Mouse (Mus musculus) forebrain, embryonic 11.5 days (tissue): ENCODE data around the gene Tmem238l. TPM values are rescaled to one million over a fixed set of nuclear protein-coding genes. Genes with fewer than 3 reads are reported as not detected.
A peak's percentile ranks its signal among the peaks of the same experiment; 100 is the strongest.

ENCODE experiments used
- ATAC-seq: fragments of 200-750 bp; cut with Nextera tagmentation; replicated peaks from 2 replicates; pipeline ENCODE4 v1.8.0; 2017; ENCODE audit warnings: moderate TSS enrichment; ENCODE audit not compliant: low FRiP score
- DNase-seq: peaks from one replicate; pipeline ENCODE4 v3.0.0-alpha.2; 2017; ENCODE audit warnings: low spot score
- H3K27ac ChIP-seq: fragments of 300-500 bp; sonication (generic); 2 replicates; pipeline ENCODE4 v1.5.1; 2014; ENCODE audit warnings: low read depth, low read length
- H3K27me3 ChIP-seq: fragments of 300-500 bp; sonication (generic); 2 replicates; pipeline ENCODE4 v1.6.1; 2014; ENCODE audit warnings: mild to moderate bottlenecking, low read length, mixed read lengths; ENCODE audit not compliant: control insufficient read depth, insufficient read depth
- H3K36me3 ChIP-seq: fragments of 300-500 bp; sonication (generic); 2 replicates; pipeline ENCODE4 v1.6.1; 2014; ENCODE audit warnings: mild to moderate bottlenecking, low read length, moderate library complexity, mixed read lengths; ENCODE audit not compliant: control insufficient read depth, insufficient read depth
- H3K4me1 ChIP-seq: fragments of 300-500 bp; sonication (generic); replicated peaks from 2 replicates; pipeline ENCODE4 v1.6.1; 2014; ENCODE audit warnings: low read length, mixed read lengths; ENCODE audit not compliant: control insufficient read depth, insufficient read depth
- H3K4me2 ChIP-seq: fragments of 300-500 bp; sonication (generic); 2 replicates; pipeline ENCODE4 v1.6.1; 2014; ENCODE audit warnings: low read depth, mild to moderate bottlenecking, low read length, moderate library complexity, mixed read lengths; ENCODE audit not compliant: severe bottlenecking
- H3K4me3 ChIP-seq: fragments of 300-500 bp; sonication (generic); 2 replicates; pipeline ENCODE4 v1.5.1; 2014; ENCODE audit warnings: low read depth, low read length
- H3K9ac ChIP-seq: fragments of 300-500 bp; sonication (generic); 2 replicates; pipeline ENCODE4 v1.6.1; 2014; ENCODE audit warnings: low read length
- H3K9me3 ChIP-seq: fragments of 300-500 bp; sonication (generic); 2 replicates; pipeline ENCODE4 v1.6.1; 2016; ENCODE audit warnings: low read length, mixed read lengths; ENCODE audit not compliant: control insufficient read depth
- WGBS: fragments of 180-500 bp; shearing (Covaris S2); extraction: QIAGEN DNeasy Blood & Tissue Kit; methylation state at CpG from one replicate; pipeline ENCODE4 v1.1.7; 2014; 5-methylcytosine and 5-hydroxymethylcytosine counted together
- polyA plus RNA-seq: library from polyadenylated mRNA; unstranded; fragments of >200 nt; fragmentation: Nextera tagmentation; extraction: Ambion mirVana; gene quantifications from 2 replicates; pipeline ENCODE4 v1.2.1, GENCODE M21; 2014

The Tmem238l gene
- polyA plus RNA-seq, 1 experiment from 2014 or later = not detected

DNA sequence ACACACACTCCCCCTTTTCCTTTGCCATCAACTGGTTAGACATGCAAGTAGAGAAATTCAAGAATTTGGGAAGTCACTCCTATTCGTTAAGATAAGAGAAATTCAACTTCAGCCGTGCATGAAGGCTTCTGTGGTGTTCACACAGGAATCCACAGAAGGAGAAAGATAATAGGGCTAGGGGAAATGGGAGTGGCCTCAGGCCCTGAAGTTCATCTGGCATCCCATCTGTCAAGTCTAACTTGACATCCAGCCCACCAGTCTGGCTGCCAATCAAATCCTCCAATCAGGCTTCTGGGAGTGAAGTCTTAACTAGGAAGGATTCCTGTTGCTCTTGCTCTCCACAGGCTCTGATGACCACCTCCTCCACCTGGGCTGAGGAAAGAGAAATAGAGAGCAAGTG is 46.5 kb downstream of the Tmem238l start:
- Histone ChIP-seq H3K9me3 (no peaks in the 10 kb centered on the region), H3K9ac (no peak overlapping the region), H3K4me3 (no peak overlapping the region), H3K27ac (no peak overlapping the region), H3K4me2 (no peak overlapping the region), H3K36me3 (no peaks in the 10 kb centered on the region), H3K27me3 (no peaks in the 10 kb centered on the region), H3K4me1 (peaks cover 12% of the 10 kb centered on the region; the same call in 1 of the 2 replicates)
- WGBS = 72% methylated on average over 2 of the region's 2 CpGs
- DNase-seq (no peak), ATAC-seq (no peak)

DNA sequence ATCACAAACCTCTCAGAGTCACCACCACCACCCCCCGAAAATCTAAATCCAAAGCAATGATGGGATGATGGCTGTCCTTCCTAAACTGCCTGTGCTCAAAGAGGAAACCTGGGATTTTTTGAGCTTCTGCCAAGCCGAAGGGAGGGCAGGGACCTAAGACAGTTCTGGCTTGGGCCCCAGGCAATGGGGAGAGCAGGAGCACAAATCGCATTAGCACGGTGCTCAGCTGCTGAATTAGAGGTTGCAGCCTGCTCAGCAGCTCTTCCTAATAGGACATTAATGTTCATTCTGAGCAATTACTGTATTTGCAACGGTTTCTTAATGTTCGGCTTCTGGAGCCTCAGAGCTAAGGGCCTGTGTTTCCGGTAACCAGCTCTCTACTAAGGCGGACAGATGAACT is 51.5 kb downstream of the Tmem238l start:
- ATAC-seq (no peak), DNase-seq (no peak)
- Histone ChIP-seq H3K27me3 (no peaks in the 10 kb centered on the region), H3K36me3 (no peaks in the 10 kb centered on the region), H3K4me1 (no peaks in the 10 kb centered on the region), H3K4me3 (no peak overlapping the region), H3K4me2 (no peak overlapping the region), H3K9ac (no peak overlapping the region), H3K27ac (no peak overlapping the region), H3K9me3 (no peaks in the 10 kb centered on the region)
- WGBS = 79% methylated on average over 8 of the region's 8 CpGs

DNA sequence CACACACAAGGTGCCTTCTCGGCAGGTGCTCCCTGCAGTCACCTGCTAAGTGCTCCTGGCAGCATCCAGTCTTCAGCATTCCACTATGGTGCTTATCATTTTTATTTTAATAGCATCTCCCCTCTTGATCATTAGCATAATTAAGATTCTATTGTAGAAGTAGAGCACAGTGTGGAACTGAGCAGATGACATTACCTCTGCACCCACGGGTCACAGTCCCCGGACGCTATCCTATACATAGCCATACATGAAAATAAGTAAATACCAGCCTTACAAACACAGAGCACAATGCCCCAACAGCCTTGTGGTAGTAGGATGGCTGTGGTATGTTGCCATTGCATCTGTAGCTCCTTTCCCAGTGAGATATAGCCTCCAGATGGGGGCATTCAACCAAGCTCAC is 52.1 kb downstream of the Tmem238l start:
- no peaks in the 10 kb centered on the region for H3K36me3 ChIP-seq
- H3K4me2 ChIP-seq = no peak overlapping the region
- 90% methylated on average over 4 of the region's 4 CpGs for WGBS
- no peaks in the 10 kb centered on the region for H3K9me3 ChIP-seq
- no peaks in the 10 kb centered on the region for H3K4me1 ChIP-seq
- no peak overlapping the region for H3K9ac ChIP-seq
- ATAC-seq (no peak), DNase-seq (no peak)
- no peak overlapping the region for H3K27ac ChIP-seq
- no peak overlapping the region for H3K4me3 ChIP-seq
- H3K27me3 ChIP-seq = no peaks in the 10 kb centered on the region

DNA sequence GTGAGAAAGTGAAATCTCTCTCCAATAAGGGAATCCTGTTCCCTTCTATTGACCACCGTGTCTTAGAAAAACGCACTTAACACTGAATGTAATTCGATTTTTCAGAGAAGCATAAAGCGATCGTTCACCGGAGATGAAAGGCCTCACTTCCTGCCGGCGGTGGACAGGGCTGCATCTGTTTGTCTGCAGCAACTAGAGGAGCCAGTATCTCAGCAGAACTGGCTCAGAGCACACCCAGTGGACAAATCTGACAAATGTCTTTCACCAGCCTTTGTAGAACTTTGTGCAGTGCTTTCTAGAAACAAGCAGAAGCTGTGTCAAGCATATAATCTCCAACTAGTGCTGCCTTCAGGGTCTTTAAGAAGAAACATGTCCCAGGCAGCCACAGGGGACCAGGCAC is 54.0 kb downstream of the Tmem238l start:
- no peak overlapping the region for H3K9ac ChIP-seq
- H3K27me3 ChIP-seq = no peaks in the 10 kb centered on the region
- no peaks in the 10 kb centered on the region for H3K9me3 ChIP-seq
- no peak overlapping the region for H3K4me3 ChIP-seq
- ATAC-seq (no peak), DNase-seq (peak; percentile 54)
- no peaks in the 10 kb centered on the region for H3K4me1 ChIP-seq
- no peak overlapping the region for H3K4me2 ChIP-seq
- no peak overlapping the region for H3K27ac ChIP-seq
- H3K36me3 ChIP-seq = no peaks in the 10 kb centered on the region
- 9% methylated on average over 8 of the region's 8 CpGs for WGBS

DNA sequence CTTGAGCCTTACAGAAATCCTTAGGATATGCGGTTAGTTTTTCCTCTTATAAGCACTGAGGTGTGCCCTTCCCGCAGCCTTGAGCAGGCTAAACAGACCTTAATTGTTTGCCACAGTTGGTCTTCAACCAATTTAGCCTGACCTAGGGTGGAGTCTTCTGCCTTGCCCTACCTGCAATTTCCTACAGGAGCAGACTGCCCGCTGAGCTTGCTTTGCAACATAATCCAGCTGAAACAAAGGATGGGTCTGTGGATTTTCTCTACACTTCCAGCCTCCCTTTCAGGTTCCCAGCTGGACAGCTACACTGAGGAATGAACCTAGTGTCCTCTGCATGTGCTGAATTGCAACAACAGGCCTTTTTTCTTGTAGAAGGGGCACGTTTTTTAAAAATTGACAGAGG is 55.2 kb downstream of the Tmem238l start:
- no peak for DNase-seq
- no peaks in the 10 kb centered on the region for H3K9me3 ChIP-seq
- H3K9ac ChIP-seq = no peak overlapping the region
- no peak for ATAC-seq
- H3K4me3 ChIP-seq = no peak overlapping the region
- H3K4me1 ChIP-seq = no peaks in the 10 kb centered on the region
- H3K27me3 ChIP-seq = no peaks in the 10 kb centered on the region
- H3K27ac ChIP-seq = no peak overlapping the region
- H3K36me3 ChIP-seq = no peaks in the 10 kb centered on the region
- WGBS = 3% methylated on average over 4 of the region's 4 CpGs
- H3K4me2 ChIP-seq = no peak overlapping the region

Other genes starting within 250 kb of the Tmem238l start
- 0.31 and 0.43 TPM in 2 replicates for gene Pirt, start 44.7 kb upstream of the Tmem238l start, polyA plus RNA-seq
- gene Tmem220, start 68.5 kb downstream of the Tmem238l start, polyA plus RNA-seq = 0.49 and 1.3 TPM in 2 replicates
- 30.7 and 31.9 TPM in 2 replicates for gene Adprm, start 96.0 kb downstream of the Tmem238l start, polyA plus RNA-seq
- 19.7 and 21.9 TPM in 2 replicates for gene Sco1, start 96.0 kb downstream of the Tmem238l start, polyA plus RNA-seq
- 0.48 and 0.59 TPM in 2 replicates for gene Myh3, start 121.7 kb downstream of the Tmem238l start, polyA plus RNA-seq
- not detected in 2 replicates for gene Myh2, start 214.4 kb downstream of the Tmem238l start, polyA plus RNA-seq
- gene Myh1, start 243.4 kb downstream of the Tmem238l start, polyA plus RNA-seq = not detected in 2 replicates